Mouse (Mus musculus): ENCODE results near the gene Jtb. TPM values are rescaled to one million over a fixed set of nuclear protein-coding genes. Genes with fewer than 3 reads are reported as not detected.

Gene Jtb
- polyA plus RNA-seq, 1 experiment, result 36.1 TPM

DNA sequence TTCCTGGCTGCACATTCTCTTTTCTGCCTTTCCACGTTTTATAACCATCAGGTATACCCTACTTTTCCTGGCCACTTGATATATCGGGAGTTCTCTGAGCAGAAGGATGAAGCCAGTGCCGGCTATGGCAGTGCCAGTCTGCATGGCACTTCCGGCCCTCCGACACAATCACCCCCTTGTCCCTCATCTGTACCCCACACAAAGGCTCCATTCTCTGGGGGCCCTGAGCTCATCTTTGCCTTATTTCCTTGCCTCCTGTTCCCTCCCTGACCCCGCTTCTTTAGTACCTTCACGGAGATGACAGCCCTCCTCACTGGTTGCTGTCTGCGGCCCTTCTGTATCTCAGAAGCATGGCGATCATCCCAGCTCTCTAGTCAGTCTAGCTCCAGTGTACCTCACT is 49.3 kb downstream of the Jtb start:
- Histone ChIP-seq H3K27me3 (ENCODE audit: control insufficient read depth, insufficient read depth, insufficient read length) (no peaks in the 10 kb centered on the region), H3K4me3 (ENCODE audit: insufficient read depth, poor library complexity, severe bottlenecking) (no peak overlapping the region), H3K79me3 (ENCODE audit: low read depth) (no peaks in the 10 kb centered on the region), H3K79me2 (ENCODE audit: control insufficient read depth, insufficient read depth) (no peaks in the 10 kb centered on the region), H3ac (ENCODE audit: control insufficient read depth, insufficient read length, low read depth) (no peak overlapping the region), H3K36me3 (ENCODE audit: control insufficient read depth, insufficient read depth) (no peaks in the 10 kb centered on the region)
- no peak for TF ChIP-seq MYOG (IDR thresholded peaks at IDR 0.05; ENCODE audit: control insufficient read depth, extremely low read depth, insufficient read length)
- no peak for TF ChIP-seq MYOD1 (IDR thresholded peaks at IDR 0.05; ENCODE audit: control insufficient read depth, insufficient read length, low read depth)
- TF ChIP-seq FOSL1 (IDR thresholded peaks at IDR 0.05; ENCODE audit: insufficient read depth, low read length, poor library complexity, severe bottlenecking), result no peak
- no peak for TF ChIP-seq CTCF (IDR thresholded peaks at IDR 0.05; ENCODE audit: control insufficient read depth, insufficient read depth, insufficient read length)
- no peak for TF ChIP-seq MAX (IDR thresholded peaks at IDR 0.05)
- no peak for TF ChIP-seq USF1 (IDR thresholded peaks at IDR 0.05; ENCODE audit: low read depth)
- no peak for TF ChIP-seq CEBPB (IDR thresholded peaks at IDR 0.05; ENCODE audit: low read depth)

DNA sequence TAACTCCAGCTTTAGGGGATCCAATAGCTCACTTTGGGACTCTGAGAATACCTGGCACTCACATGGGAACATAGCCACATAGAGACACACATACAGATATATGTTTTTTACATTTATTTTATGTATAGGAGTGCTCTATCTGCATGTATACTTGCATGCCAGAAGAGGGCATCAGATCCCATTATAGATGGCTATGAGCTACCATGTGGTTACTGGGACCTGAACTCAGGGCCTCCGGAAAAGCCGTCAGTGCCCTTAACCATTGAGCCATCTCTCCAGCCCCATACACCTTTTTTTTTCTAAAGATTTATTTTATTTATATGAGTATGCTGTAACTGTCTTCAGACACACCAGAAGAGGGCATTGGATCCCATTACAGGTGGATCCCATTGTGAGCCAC is 52.8 kb downstream of the Jtb start:
- no peaks in the 10 kb centered on the region for H3K79me2 ChIP-seq (ENCODE audit: control insufficient read depth, insufficient read depth)

More for the DNA sequence above, 52.8 kb downstream of the Jtb start:
- Histone ChIP-seq H3K4me3 (ENCODE audit: insufficient read depth, poor library complexity, severe bottlenecking) (no peak overlapping the region), H3ac (ENCODE audit: control insufficient read depth, insufficient read length, low read depth) (no peak overlapping the region), H3K79me3 (ENCODE audit: low read depth) (no peaks in the 10 kb centered on the region), H3K27me3 (ENCODE audit: control insufficient read depth, insufficient read depth, insufficient read length) (no peaks in the 10 kb centered on the region), H3K36me3 (ENCODE audit: control insufficient read depth, insufficient read depth) (no peaks in the 10 kb centered on the region)
- no peak for TF ChIP-seq MAX (IDR thresholded peaks at IDR 0.05)
- TF ChIP-seq FOSL1 (IDR thresholded peaks at IDR 0.05; ENCODE audit: insufficient read depth, low read length, poor library complexity, severe bottlenecking), result no peak
- TF ChIP-seq CEBPB (IDR thresholded peaks at IDR 0.05; ENCODE audit: low read depth), result no peak

Small RNA genes lying within 50 kb of the gene (microRNA-seq; reads per million reads assigned to microRNA genes)
- not detected for gene Mir7012 (ENCODE audit: borderline microRNAs expressed)

Other genes with a start within 250 kb of the Jtb start
- 296 TPM for gene Hax1, start 232.8 kb upstream of the Jtb start, polyA plus RNA-seq (2012; fragmentation: generic; extraction: Trizol)
- gene 4933434E20Rik, start 180.0 kb upstream of the Jtb start, polyA plus RNA-seq (2012; fragmentation: generic; extraction: Trizol), result 67.6 TPM
- gene Ubap2l, start 179.0 kb upstream of the Jtb start, polyA plus RNA-seq (2012; fragmentation: generic; extraction: Trizol), result 110 TPM
- 341 TPM for gene Tpm3, start 158.9 kb upstream of the Jtb start, polyA plus RNA-seq (2012; fragmentation: generic; extraction: Trizol)
- 0.47 TPM for gene Nup210l, start 127.5 kb upstream of the Jtb start, polyA plus RNA-seq (2012; fragmentation: generic; extraction: Trizol)
- 4,707 TPM for gene Rps27, start 17.9 kb upstream of the Jtb start, polyA plus RNA-seq (2012; fragmentation: generic; extraction: Trizol)
- 28.2 TPM for gene Rab13, start 17.9 kb upstream of the Jtb start, polyA plus RNA-seq (2012; fragmentation: generic; extraction: Trizol)
- 0.06 TPM for gene Creb3l4, start 11.9 kb downstream of the Jtb start, polyA plus RNA-seq (2012; fragmentation: generic; extraction: Trizol)
- gene Slc39a1, start 16.6 kb downstream of the Jtb start, polyA plus RNA-seq (2012; fragmentation: generic; extraction: Trizol), result 82.1 TPM
- 25.7 TPM for gene Crtc2, start 22.6 kb downstream of the Jtb start, polyA plus RNA-seq (2012; fragmentation: generic; extraction: Trizol)
- 2.6 TPM for gene Dennd4b, start 33.6 kb downstream of the Jtb start, polyA plus RNA-seq (2012; fragmentation: generic; extraction: Trizol)
- 14.2 TPM for gene Gatad2b, start 61.6 kb downstream of the Jtb start, polyA plus RNA-seq (2012; fragmentation: generic; extraction: Trizol)
- gene Slc27a3, start 158.3 kb downstream of the Jtb start, polyA plus RNA-seq (2012; fragmentation: generic; extraction: Trizol), result 8.6 TPM
- 39.3 TPM for gene Ints3, start 202.0 kb downstream of the Jtb start, polyA plus RNA-seq (2012; fragmentation: generic; extraction: Trizol)
- 1.0 TPM for gene Npr1, start 234.3 kb downstream of the Jtb start, polyA plus RNA-seq (2012; fragmentation: generic; extraction: Trizol)
- gene Ilf2, start 244.5 kb downstream of the Jtb start, polyA plus RNA-seq (2012; fragmentation: generic; extraction: Trizol), result 93.9 TPM